Mouse (Mus musculus): Measurements from ENCODE around the gene Fbxl12.

GRCm38 (mm10) chr9:20689913-20690312 lies 45.3 kb upstream of the Fbxl12 start:
- no peak for TF ChIP-seq CTCF (IDR thresholded peaks at IDR 0.05; ENCODE audit: low read depth, low read length)
- no peak for TF ChIP-seq GATA1 (IDR thresholded peaks at IDR 0.05; ENCODE audit: borderline replicate concordance, low read length)
- no peak for TF ChIP-seq TAL1 (conservative IDR thresholded peaks at IDR 0.05; ENCODE audit: low read depth, low read length)
- no peak for TF ChIP-seq POLR2AphosphoS5 (IDR thresholded peaks at IDR 0.05; ENCODE audit: insufficient replicate concordance, low read depth, low read length)
